Mouse (Mus musculus) MEL (cell line): ENCODE results near the gene B3galt5. TPM values are rescaled to one million over a fixed set of nuclear protein-coding genes. Genes with fewer than 3 reads are reported as not detected.

ENCODE experiments used
- DNase-seq: peaks from one replicate; pipeline ENCODE4 v3.0.0; 2011; ENCODE audit warnings: low read depth, low spot score
- H3K27ac ChIP-seq: 2 replicates; pipeline ENCODE4 v1.5.1; 2012; ENCODE audit warnings: low read depth, mild to moderate bottlenecking, control low read depth, low read length, moderate library complexity; ENCODE audit not compliant: control insufficient read depth
- H3K27me3 ChIP-seq, 2 experiments: fragments of 150-350 bp in 1 of 2; sonication (generic) in 1 of 2; 2 replicates each; pipeline ENCODE4 v1.6.1; 2012; ENCODE audit warnings: low read length in 2 of 2, mild to moderate bottlenecking in 2 of 2, improper control_type of control experiment in 1 of 2, moderate library complexity in 1 of 2; ENCODE audit not compliant: insufficient read depth in 2 of 2, control insufficient read depth in 1 of 2
- H3K36me3 ChIP-seq, 2 experiments: 2 replicates each; pipeline ENCODE4 v1.6.1; 2012 to 2014; ENCODE audit warnings: low read length in 2 of 2, improper control_type of control experiment in 1 of 2, inconsistent platforms in 1 of 2, mild to moderate bottlenecking in 1 of 2; ENCODE audit not compliant: insufficient read depth in 2 of 2, control insufficient read depth in 1 of 2
- H3K4me1 ChIP-seq, 2 experiments: fragments of 150-350 bp in 1 of 2; sonication (generic) in 1 of 2; 2 replicates each; pipeline ENCODE4 v1.6.1; 2012; ENCODE audit warnings: low read length in 2 of 2, improper control_type of control experiment in 1 of 2, mild to moderate bottlenecking in 1 of 2; ENCODE audit not compliant: insufficient read depth in 2 of 2, control insufficient read depth in 1 of 2
- H3K4me3 ChIP-seq, 2 experiments: fragments of 150-350 bp in 1 of 2; sonication (generic) in 1 of 2; 2 replicates each; pipeline ENCODE4 v1.5.1; 2012; ENCODE audit warnings: low read depth in 2 of 2, low read length in 2 of 2, mild to moderate bottlenecking in 2 of 2, moderate library complexity in 2 of 2, control low read depth in 1 of 2, improper control_type of control experiment in 1 of 2; ENCODE audit not compliant: control insufficient read depth in 1 of 2, insufficient read depth in 1 of 2
- H3K79me2 ChIP-seq: 2 replicates; pipeline ENCODE4 v1.6.1; 2012; ENCODE audit warnings: mild to moderate bottlenecking, low read length, moderate library complexity; ENCODE audit not compliant: control insufficient read depth, poor library complexity, insufficient read depth
- H3K9ac ChIP-seq: 2 replicates; pipeline ENCODE4 v1.6.1; 2012; ENCODE audit warnings: low read depth, mild to moderate bottlenecking, control low read depth, low read length, moderate library complexity; ENCODE audit not compliant: control insufficient read depth, poor library complexity, severe bottlenecking
- H3K9me3 ChIP-seq: fragments of 150-350 bp; sonication (generic); replicated peaks from 2 replicates; pipeline ENCODE4 v1.6.1; 2012; ENCODE audit warnings: mild to moderate bottlenecking, low read length, improper control_type of control experiment, moderate library complexity; ENCODE audit not compliant: insufficient read depth
- CHD1 ChIP-seq: IDR thresholded peaks from 2 replicates; pipeline ENCODE4 v1.6.1; 2012; ENCODE audit warnings: low read depth, mild to moderate bottlenecking, inconsistent platforms, low read length, improper control_type of control experiment
- ETS1 ChIP-seq: IDR thresholded peaks from 2 replicates; pipeline ENCODE4 v1.6.1; 2012; ENCODE audit warnings: low read depth, mild to moderate bottlenecking, inconsistent platforms, low read length, improper control_type of control experiment, moderate library complexity
- KAT2A ChIP-seq: conservative IDR thresholded peaks from 2 replicates; pipeline ENCODE4 v1.6.1; 2012; ENCODE audit warnings: low read depth, low read length, improper control_type of control experiment, inconsistent platforms
- MAZ ChIP-seq: IDR thresholded peaks from 2 replicates; pipeline ENCODE4 v1.6.1; 2012; ENCODE audit warnings: low read depth, mild to moderate bottlenecking, inconsistent platforms, low read length, improper control_type of control experiment
- MYB ChIP-seq: IDR thresholded peaks from 2 replicates; pipeline ENCODE4 v1.6.1; 2011; ENCODE audit warnings: mild to moderate bottlenecking, low read depth, low read length, improper control_type of control experiment
- NELFE ChIP-seq: IDR thresholded peaks from 2 replicates; pipeline ENCODE4 v1.6.1; 2011; ENCODE audit warnings: low read depth, low read length, improper control_type of control experiment
- POLR2A ChIP-seq, 2 experiments: IDR thresholded peaks; 2 replicates each; pipeline ENCODE4 v1.6.1; 2011 to 2012; ENCODE audit warnings: low read length in 2 of 2, mild to moderate bottlenecking in 2 of 2, control low read depth in 1 of 2, improper control_type of control experiment in 1 of 2, low read depth in 1 of 2, moderate library complexity in 1 of 2; ENCODE audit not compliant: control insufficient read depth in 1 of 2, insufficient read depth in 1 of 2, poor library complexity in 1 of 2
- SMC3 ChIP-seq: IDR thresholded peaks from 2 replicates; pipeline ENCODE4 v1.6.1; 2011; ENCODE audit warnings: low read depth, low read length, improper control_type of control experiment
- TAL1 ChIP-seq: IDR thresholded peaks from 2 replicates; pipeline ENCODE4 v1.6.1; 2012; ENCODE audit warnings: mild to moderate bottlenecking, inconsistent platforms, low read length, moderate library complexity, mixed read lengths
- TCF12 ChIP-seq: IDR thresholded peaks from 2 replicates; pipeline ENCODE4 v1.6.1; 2014; ENCODE audit warnings: low read depth, mild to moderate bottlenecking, inconsistent platforms, low read length, improper control_type of control experiment, moderate library complexity
- USF2 ChIP-seq, 2 experiments: IDR thresholded peaks; 2 replicates each; pipeline ENCODE4 v1.6.1; 2011 to 2012; ENCODE audit warnings: improper control_type of control experiment in 2 of 2, low read length in 2 of 2, borderline replicate concordance in 1 of 2, inconsistent platforms in 1 of 2, low read depth in 1 of 2, mild to moderate bottlenecking in 1 of 2; ENCODE audit not compliant: insufficient read depth in 1 of 2
- ZC3H11A ChIP-seq: IDR thresholded peaks from 2 replicates; pipeline ENCODE4 v1.6.1; 2012; ENCODE audit warnings: low read depth, mild to moderate bottlenecking, inconsistent platforms, low read length, improper control_type of control experiment
- polyA plus RNA-seq, 2 experiments: library from polyadenylated mRNA; stranded (reverse) in 1 of 2; unstranded in 1 of 2; fragments of >175 nt in 1 of 2; fragments of >200 nt in 1 of 2; gene quantifications; 2 replicates each; pipeline versions ENCODE4 v1.2.1 to v1.2.4; 2012; ENCODE audit warnings: low replicate concordance in 2 of 2, low read depth in 1 of 2; ENCODE audit not compliant: insufficient read length in 2 of 2, insufficient read depth in 1 of 2, missing spikeins in 1 of 2
- total RNA-seq: library from RNA; depleted of rRNA; stranded (reverse); fragments of 300-350 nt; gene quantifications from 2 replicates; pipeline ENCODE4 v1.2.3, GENCODE M21; 2012; rRNA removed

B3galt5 gene
- total RNA-seq (not detected in 2 replicates), polyA plus RNA-seq (not detected)

DNA sequence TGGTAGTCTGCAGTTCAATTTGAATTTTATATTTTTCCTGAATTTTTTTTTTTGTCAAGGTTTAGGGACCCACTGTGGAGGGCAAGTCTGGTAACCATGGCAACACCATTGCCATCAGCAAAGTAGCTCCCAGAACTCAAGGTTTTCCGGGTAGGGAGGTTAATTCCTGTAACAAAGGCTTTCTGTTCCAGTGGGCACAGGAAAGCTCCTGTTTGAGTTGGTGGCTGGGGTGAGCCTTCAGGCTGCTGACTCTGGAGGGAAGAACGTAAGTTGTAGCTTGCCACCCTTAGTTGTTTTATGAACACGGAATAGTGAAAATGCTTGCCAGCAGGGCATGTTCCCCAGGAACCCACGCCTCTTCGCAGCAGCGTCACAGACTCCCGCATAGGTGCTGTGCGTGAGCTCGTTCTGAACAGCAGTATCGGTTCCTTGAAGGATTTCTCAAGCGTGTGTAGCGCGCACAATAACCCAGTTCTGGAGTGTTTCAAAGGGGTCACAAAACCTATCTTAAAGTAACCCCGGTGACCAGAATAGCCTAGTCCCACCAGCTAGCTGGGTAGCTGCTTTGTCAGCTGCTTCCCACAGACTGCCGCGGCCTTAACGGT is at the start of gene B3galt5:
B3galt5 (plus strand) TSS at position 436 of the 605 bp plus-strand sequence.
- no peak for TF ChIP-seq TAL1
- Histone ChIP-seq H3K36me3 (no peaks in the 10 kb centered on the region), H3K9me3 (no peaks in the 10 kb centered on the region), H3K4me3 (no peak within 1 kb of the TSS), H3K4me1 (no peaks in the 10 kb centered on the region), H3K79me2 (no peaks in the 10 kb centered on the region), H3K9ac (no peak within 1 kb of the TSS), H3K27ac (no peak within 1 kb of the TSS), H3K27me3 (no peaks in the 10 kb centered on the region)
- DNase-seq = no peak

DNA sequence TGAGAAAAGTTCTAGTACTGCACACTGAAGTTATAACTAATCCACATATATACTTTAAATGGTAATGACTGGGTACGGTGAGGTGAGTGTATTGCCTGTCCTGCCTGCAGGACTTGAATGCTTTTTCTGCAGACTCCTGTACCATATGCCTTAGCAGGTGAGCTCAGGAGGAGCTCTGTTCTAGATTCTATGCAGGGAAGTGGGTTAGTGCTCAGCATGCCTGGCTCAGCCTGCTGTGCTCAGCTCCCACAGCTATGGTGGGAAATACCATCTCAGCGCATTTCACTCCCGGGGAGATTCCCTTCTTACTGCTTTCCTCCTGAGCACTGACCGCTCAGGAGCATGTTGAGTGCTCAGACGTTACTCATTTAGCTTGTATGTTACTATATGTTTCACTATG is 48.0 kb upstream of the B3galt5 start:
- no peaks in the 10 kb centered on the region for H3K9me3 ChIP-seq
- peaks cover 0 to 4% of the 10 kb centered on the region in 2 experiments; a peak in 2 of 4 replicates for H3K4me1 ChIP-seq
- no peak for DNase-seq
- no peak overlapping the region for H3K9ac ChIP-seq
- no peaks in the 10 kb centered on the region; the same call in 1 of the 2 replicates for H3K79me2 ChIP-seq
- H3K27ac ChIP-seq = no peak overlapping the region
- no peaks in the 10 kb centered on the region for H3K27me3 ChIP-seq
- H3K4me3 ChIP-seq = no peak overlapping the region
- TF ChIP-seq MYB (no peak), TCF12 (no peak), MAZ (no peak), ETS1 (no peak), SMC3 (no peak), CHD1 (no peak), POLR2A (IDR thresholded peaks at IDR 0.05; ENCODE audit: control insufficient read depth in 1 of 2, insufficient read depth in 1 of 2, low read depth in 1 of 2, low read length in 2 of 2, poor library complexity in 1 of 2) (no peak), NELFE (no peak), ZC3H11A (no peak), USF2 (IDR thresholded peaks at IDR 0.05; ENCODE audit: borderline replicate concordance in 1 of 2, insufficient read depth in 1 of 2, low read depth in 1 of 2, low read length in 2 of 2) (no peak), KAT2A (no peak)
- TF ChIP-seq, all 39 proteins: peak for 0
- H3K36me3 ChIP-seq = peaks cover 0 to 4% of the 10 kb centered on the region in 2 experiments; a peak in 2 of 4 replicates
